Mouse (Mus musculus): ENCODE data around the gene Map3k11. TPM values are rescaled to one million over a fixed set of nuclear protein-coding genes. Genes with fewer than 3 reads are reported as not detected.

The Map3k11 gene
- polyA plus RNA-seq (2015; fragmentation: Nextera tagmentation; extraction: Ambion mirVana), result 33.7 and 36.3 TPM in 2 replicates

DNA sequence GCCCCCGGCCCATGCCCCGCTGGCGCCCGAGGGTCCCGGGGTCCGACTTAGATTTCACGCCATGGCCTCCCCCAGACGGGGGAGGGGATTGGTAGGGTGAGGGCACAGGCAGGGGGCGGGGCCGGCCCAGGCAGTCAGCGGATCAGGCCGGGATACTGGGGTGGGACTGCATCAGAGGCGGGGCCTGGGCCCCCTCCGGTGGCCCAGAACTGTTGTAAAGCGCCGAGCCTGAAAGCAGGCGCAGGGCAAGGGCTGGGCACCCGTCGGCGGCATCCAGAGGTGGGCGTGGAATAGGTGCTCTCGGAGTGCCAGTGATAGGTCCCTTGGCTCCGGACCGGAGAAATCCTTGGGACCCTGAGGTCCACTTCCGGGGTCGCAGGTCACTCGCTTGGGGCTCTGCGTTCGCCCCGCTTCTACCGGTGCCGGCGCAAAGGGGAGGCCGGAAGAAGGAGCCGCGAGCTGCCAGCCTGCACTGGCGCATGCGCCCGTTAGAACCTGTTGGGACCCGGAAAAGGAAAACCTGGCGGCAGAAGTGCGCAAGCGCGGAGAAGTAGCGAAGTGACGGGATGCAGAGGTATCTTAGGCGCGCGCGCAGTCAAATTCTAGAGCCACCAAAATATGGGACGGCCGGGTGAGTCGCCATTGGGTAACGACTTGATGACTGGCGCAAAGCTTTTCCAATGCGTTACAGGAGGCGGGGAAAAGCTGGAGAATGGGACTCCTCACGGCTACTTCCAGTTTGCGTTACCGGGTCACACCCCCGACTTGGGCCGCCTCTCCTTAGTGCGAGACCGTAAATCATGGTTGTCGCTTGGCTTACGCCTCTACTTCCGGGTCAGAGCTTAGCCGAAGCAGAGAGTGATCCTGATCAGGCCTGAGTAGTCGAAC is at the start of gene Map3k11, which contains the start of gene Pcnx3:
Map3k11 (plus strand) TSS at position 543 of the 888 bp plus-strand sequence.
Pcnx3 (minus strand) TSS at position 709 of the 888 bp plus-strand sequence.
- peaks cover 46% of the 10 kb centered on the region for H3K4me1 ChIP-seq (replicated peaks)
- no peaks in the 10 kb centered on the region for H3K9me3 ChIP-seq
- ATAC-seq, result peak; percentile 89
- H3K9ac ChIP-seq, result peak within 1 kb of the TSS; percentile 92
- H3K36me3 ChIP-seq, result peaks cover 36% of the 10 kb centered on the region
- under 1% methylated on average over 69 of the region's 69 CpGs for WGBS
- H3K4me2 ChIP-seq (replicated peaks), result peak within 1 kb of the TSS; percentile 96
- H3K27me3 ChIP-seq (replicated peaks), result no peaks in the 10 kb centered on the region
- peak within 1 kb of the TSS; percentile 87 for H3K4me3 ChIP-seq (replicated peaks)
- H3K27ac ChIP-seq, result peak within 1 kb of the TSS; percentile 96

DNA sequence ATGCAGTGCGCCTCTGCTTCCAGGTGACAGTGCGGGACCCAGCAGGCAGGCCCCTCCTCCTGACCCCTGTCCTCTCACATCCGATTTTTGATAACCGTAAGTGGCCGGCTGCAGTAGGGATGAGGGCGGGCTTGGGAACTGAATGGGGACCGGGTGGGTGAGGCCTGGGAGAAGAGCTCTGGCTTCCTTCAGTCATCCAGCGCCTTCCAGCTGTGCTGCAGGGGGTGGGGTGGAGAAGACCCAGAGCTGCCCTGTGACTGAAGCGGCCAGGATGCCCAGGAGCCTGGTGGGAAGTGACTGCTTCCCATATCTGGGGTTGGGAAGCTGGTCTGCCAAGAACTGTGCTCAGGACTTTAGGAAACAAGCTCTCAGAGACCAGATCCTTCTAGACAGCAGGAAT is 48.2 kb upstream of the Map3k11 start:
- Histone ChIP-seq H3K27ac (no peak overlapping the region), H3K4me3 (replicated peaks) (no peak overlapping the region), H3K4me2 (replicated peaks) (no peak overlapping the region), H3K9ac (no peak overlapping the region), H3K9me3 (no peaks in the 10 kb centered on the region), H3K27me3 (replicated peaks) (no peaks in the 10 kb centered on the region), H3K4me1 (replicated peaks) (peaks cover 19% of the 10 kb centered on the region), H3K36me3 (peaks cover 40% of the 10 kb centered on the region)
- no peak for ATAC-seq
- WGBS, result 45% methylated on average over 9 of the region's 9 CpGs

DNA sequence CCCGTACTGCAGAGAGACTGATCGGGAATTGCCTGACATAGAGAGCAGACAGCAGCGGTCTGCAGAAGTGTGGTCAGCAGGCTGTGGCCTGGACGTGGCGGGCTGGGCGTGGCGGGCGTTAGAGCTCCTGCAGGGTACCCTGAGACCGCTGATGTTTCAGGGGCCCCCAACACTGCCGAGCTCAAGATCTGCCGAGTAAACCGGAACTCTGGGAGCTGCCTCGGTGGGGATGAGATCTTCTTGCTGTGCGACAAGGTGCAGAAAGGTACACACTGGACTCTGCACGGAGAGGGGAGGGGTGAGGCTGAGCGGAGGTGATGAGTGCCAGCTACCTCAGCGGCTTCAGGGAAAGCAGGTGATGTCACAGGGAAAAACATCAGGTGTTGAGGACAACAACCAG is 47.5 kb upstream of the Map3k11 start:
- Histone ChIP-seq H3K27ac (no peak overlapping the region), H3K4me1 (replicated peaks) (peaks cover 19% of the 10 kb centered on the region), H3K9ac (no peak overlapping the region), H3K4me3 (replicated peaks) (no peak overlapping the region), H3K27me3 (replicated peaks) (no peaks in the 10 kb centered on the region), H3K9me3 (no peaks in the 10 kb centered on the region), H3K36me3 (peaks cover 43% of the 10 kb centered on the region), H3K4me2 (replicated peaks) (no peak overlapping the region)
- WGBS, result 81% methylated on average over 17 of the region's 17 CpGs
- no peak for ATAC-seq

DNA sequence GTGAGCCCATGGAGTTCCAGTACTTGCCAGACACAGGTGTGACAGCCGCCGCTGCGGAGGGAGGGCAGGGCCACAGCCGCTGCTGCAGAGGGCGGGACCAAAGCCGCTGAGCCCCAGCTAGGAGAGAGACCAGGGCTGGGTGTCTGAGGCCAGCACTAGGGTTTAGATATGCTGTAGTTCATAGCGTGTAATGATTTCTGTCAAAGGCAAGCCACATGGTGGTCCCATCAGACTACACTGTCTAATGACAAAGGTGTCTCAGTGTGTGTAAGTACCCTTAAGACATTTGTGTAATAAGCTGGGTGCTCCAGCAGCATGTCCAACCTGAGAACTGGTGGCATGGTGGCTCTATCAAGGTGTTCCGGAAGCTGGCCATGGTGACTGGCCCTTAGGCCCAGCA is 46.9 kb upstream of the Map3k11 start:
- H3K36me3 ChIP-seq, result peaks cover 46% of the 10 kb centered on the region
- H3K4me1 ChIP-seq (replicated peaks), result peaks cover 18% of the 10 kb centered on the region
- no peak for ATAC-seq

DNA sequence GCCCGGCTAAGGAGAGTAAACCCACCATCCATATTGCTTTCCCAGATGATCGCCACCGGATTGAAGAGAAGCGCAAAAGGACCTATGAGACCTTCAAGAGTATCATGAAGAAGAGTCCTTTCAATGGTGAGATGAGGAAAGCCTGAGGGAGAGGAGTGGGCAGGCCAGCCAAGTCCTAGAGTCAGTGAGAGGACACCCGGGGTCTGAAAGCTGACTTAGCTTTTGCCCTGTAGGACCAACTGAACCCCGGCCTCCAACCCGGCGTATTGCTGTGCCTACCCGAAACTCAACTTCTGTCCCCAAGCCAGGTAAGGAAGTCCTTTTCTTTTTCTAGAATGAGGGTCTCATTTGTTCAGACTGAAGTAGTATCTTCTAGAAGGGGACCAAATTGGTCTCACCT is 43.3 kb upstream of the Map3k11 start:
- 95% methylated on average over 9 of the region's 9 CpGs for WGBS
- Histone ChIP-seq H3K9ac (no peak overlapping the region), H3K4me3 (replicated peaks) (no peak overlapping the region), H3K4me2 (replicated peaks) (no peak overlapping the region), H3K27ac (no peak overlapping the region), H3K9me3 (no peaks in the 10 kb centered on the region), H3K27me3 (replicated peaks) (no peaks in the 10 kb centered on the region), H3K4me1 (replicated peaks) (peaks cover 21% of the 10 kb centered on the region), H3K36me3 (peaks cover 45% of the 10 kb centered on the region)
- no peak for ATAC-seq

More for the DNA sequence above, 46.9 kb upstream of the Map3k11 start:
- Histone ChIP-seq H3K9me3 (no peaks in the 10 kb centered on the region), H3K4me3 (replicated peaks) (no peak overlapping the region), H3K4me2 (replicated peaks) (no peak overlapping the region), H3K9ac (no peak overlapping the region), H3K27me3 (replicated peaks) (no peaks in the 10 kb centered on the region), H3K27ac (no peak overlapping the region)
- 91% methylated on average over 8 of the region's 8 CpGs for WGBS

DNA sequence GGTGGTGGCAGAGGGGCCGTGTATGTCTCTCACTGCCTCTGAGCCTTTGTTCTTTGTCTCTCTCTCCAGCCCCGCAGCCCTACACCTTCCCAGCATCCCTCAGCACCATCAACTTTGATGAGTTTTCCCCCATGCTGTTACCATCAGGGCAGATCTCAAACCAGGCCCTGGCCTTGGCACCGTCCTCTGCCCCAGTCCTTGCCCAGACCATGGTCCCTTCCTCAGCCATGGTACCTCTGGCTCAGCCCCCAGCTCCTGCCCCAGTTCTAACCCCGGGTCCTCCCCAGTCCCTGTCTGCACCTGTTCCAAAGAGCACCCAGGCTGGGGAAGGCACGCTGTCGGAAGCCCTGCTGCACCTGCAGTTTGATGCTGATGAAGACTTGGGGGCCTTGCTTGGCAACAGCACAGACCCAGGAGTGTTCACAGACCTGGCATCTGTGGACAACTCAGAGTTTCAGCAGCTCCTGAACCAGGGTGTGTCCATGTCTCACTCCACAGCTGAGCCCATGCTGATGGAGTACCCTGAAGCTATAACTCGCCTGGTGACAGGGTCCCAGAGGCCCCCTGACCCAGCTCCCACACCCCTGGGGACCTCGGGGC is 41.7 kb upstream of the Map3k11 start:
- no peak overlapping the region for H3K9ac ChIP-seq
- peaks cover 21% of the 10 kb centered on the region for H3K4me1 ChIP-seq (replicated peaks)
- no peaks in the 10 kb centered on the region for H3K9me3 ChIP-seq
- no peak overlapping the region for H3K27ac ChIP-seq
- H3K36me3 ChIP-seq, result peaks cover 38% of the 10 kb centered on the region
- ATAC-seq, result no peak
- H3K4me2 ChIP-seq (replicated peaks), result no peak overlapping the region
- 90% methylated on average over 8 of the region's 8 CpGs for WGBS
- H3K4me3 ChIP-seq (replicated peaks), result no peak overlapping the region
- no peaks in the 10 kb centered on the region for H3K27me3 ChIP-seq (replicated peaks)

DNA sequence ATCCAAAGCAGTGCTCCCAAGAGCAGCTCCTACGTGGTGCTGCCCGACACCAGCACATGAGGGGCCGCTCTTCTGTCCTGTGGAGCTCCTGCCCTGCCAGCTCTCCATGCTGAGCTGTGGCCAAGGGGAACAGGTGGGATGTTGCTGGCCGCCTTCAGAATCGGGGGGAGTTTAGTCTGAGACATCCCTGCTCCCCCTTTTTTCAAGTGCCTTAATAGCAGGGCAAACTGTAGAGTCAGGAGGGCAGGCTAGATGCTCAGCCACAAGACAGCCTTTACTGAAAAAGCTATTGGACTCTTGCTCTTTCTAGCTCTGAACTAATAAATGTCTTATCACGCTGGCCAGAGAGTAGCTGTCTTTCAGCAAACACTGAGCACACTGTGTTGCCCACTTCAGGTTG is 40.8 kb upstream of the Map3k11 start:
- no peak overlapping the region for H3K9ac ChIP-seq
- no peak overlapping the region for H3K4me2 ChIP-seq (replicated peaks)
- 91% methylated on average over 6 of the region's 6 CpGs for WGBS
- no peak overlapping the region for H3K4me3 ChIP-seq (replicated peaks)
- H3K36me3 ChIP-seq, result peaks cover 30% of the 10 kb centered on the region
- no peaks in the 10 kb centered on the region for H3K27me3 ChIP-seq (replicated peaks)
- peaks cover 21% of the 10 kb centered on the region for H3K4me1 ChIP-seq (replicated peaks)
- H3K27ac ChIP-seq, result peak overlapping the region; percentile 83
- no peaks in the 10 kb centered on the region for H3K9me3 ChIP-seq
- no peak for ATAC-seq

DNA sequence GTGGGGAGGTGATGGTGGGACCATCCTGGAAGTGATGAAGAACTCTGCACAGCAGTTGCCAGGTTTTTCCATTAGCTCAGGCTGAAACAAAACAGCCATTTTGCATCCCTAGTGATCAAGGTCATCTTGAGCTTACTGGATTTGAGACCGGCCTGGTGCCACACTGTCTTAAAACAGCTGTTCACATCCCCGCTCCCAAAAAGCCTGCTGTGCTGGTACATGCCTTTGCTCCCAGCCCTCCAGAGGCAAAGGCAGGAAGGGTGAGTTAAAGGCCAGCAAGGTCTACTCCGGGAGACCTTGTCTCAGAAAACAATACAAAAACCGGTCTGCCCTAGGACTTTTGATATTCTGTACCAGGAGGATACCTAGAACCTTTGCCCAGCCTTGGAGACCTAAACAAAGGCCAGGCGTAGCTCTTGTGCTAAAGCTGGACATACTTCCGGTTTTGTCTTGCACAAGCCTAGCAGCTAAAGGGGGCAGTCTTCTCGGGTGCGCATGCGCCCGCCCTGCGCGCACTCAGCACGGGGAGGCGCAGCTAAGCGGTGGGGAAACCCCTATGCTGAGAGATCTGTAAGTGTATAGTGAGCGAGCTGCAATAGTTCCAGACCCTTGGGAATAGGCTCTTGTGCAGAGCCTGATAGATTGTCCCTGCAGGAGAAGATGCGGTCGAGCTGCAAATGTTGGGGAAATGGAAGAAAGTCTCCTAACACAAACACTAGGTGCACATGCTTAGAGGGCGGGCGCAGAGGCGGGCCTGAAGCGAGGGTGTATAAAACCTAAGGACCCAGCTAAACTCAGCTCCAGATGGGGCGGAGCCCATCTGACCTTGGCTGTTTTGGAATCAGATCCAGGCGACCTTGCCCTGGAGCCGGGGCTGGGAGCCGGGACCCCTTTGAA is 39.9 kb upstream of the Map3k11 start:
- H3K27ac ChIP-seq, result peak overlapping the region; percentile 83
- peak overlapping the region; percentile 49 for H3K9ac ChIP-seq
- 11% methylated on average over 26 of the region's 26 CpGs for WGBS
- H3K4me2 ChIP-seq (replicated peaks), result peak overlapping the region; percentile 70
- peak; percentile 96 for ATAC-seq
- H3K4me3 ChIP-seq (replicated peaks), result peak overlapping the region; percentile 31
- peaks cover 27% of the 10 kb centered on the region for H3K36me3 ChIP-seq
- no peaks in the 10 kb centered on the region for H3K27me3 ChIP-seq (replicated peaks)
- peaks cover 21% of the 10 kb centered on the region for H3K4me1 ChIP-seq (replicated peaks)
- H3K9me3 ChIP-seq, result no peaks in the 10 kb centered on the region

DNA sequence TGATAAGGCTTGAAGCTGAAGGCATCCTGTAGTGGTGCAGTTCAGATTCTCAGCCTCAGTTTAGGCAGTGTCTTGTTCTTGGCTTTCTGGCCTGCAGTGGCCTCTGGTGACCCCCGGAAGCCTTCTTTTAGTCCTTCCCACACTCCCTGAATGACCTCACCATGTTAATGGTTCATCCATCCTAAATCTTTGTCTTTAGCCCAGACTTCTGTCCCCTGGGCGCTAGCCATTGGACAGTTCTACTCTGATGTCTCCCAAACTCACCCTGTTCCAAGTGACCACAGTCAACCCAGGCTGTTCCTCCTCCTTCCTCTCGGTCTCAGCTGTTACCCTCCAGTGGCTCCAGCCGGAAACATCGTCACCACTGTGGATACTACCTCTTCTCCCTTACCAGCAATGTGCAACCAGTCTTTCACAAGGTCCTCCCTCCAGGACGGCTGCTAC is 39.2 kb upstream of the Map3k11 start:
- H3K4me2 ChIP-seq (replicated peaks), result peak overlapping the region; percentile 70
- no peak; the same call in 1 of the 2 replicates for ATAC-seq
- H3K4me1 ChIP-seq (replicated peaks), result peaks cover 26% of the 10 kb centered on the region
- H3K27me3 ChIP-seq (replicated peaks), result no peaks in the 10 kb centered on the region
- no peaks in the 10 kb centered on the region for H3K9me3 ChIP-seq
- WGBS, result 54% methylated on average over 6 of the region's 6 CpGs
- peak overlapping the region; percentile 49 for H3K9ac ChIP-seq
- H3K4me3 ChIP-seq (replicated peaks), result peak overlapping the region; percentile 31
- peaks cover 23% of the 10 kb centered on the region for H3K36me3 ChIP-seq
- H3K27ac ChIP-seq, result peak overlapping the region; percentile 83

DNA sequence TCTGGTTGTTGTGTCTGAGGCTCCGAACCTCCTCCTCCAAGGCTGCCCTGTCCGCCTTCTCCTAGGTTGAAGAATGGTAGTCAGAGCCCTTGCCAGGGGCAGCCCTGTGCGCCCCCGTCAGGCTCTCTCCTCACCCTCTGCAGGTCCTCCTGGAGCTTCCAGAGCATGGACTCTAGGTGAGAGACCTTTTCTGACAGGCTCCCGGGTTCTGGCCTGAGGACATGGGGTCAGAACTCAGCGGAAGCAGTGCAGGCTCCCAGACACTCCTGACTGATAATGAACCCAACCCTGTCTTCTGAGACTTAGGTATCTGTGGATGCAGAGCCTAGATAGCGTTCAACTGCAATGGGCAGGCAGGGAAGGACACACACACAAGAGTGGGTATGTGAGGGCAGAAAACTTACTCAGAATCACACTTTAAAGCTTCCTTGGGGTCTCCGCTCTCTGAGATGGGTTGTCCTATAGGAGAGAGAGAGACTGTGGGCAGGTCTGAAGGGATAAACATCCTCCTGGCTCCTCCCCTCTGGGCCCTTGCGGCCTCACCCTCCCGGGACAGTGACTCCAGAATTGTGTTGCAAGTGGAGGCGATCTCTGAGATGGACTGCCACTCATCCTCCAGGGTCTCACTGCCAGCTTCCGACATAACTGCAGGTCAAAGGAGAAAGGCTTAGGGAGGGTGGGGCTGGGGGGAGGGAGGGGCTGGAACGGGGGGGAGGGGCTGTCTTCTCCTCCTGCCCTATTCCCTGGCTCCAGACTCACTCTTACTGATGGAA is 36.9 kb upstream of the Map3k11 start:
- 68% methylated on average over 13 of the region's 13 CpGs for WGBS
- H3K27me3 ChIP-seq (replicated peaks), result peaks cover 8% of the 10 kb centered on the region
- no peak for ATAC-seq
- H3K9me3 ChIP-seq, result no peaks in the 10 kb centered on the region
- no peak overlapping the region for H3K4me2 ChIP-seq (replicated peaks)
- H3K36me3 ChIP-seq, result peaks cover 16% of the 10 kb centered on the region
- no peak overlapping the region for H3K4me3 ChIP-seq (replicated peaks)
- H3K4me1 ChIP-seq (replicated peaks), result peaks cover 34% of the 10 kb centered on the region
- H3K27ac ChIP-seq, result no peak overlapping the region
- H3K9ac ChIP-seq, result no peak overlapping the region

DNA sequence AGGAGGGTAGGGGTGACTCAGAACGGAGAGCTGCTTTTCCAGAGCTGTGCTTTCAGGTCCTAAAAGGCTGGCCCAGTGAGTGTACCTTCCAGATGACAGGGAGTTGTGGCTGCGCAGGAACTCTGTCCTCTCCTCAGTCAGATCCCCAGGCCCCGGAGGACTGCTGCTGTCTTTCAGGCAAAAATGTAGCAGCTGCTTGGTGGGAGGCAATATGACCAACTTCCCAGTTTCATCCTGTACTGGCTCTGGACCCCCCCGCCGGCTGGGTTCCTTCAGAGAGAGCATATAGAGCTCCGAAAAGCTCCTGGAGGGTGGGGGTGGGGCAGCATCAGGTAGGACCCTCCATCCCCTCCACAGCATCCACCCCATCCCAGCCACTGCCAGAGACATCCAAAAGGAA is 36.0 kb upstream of the Map3k11 start:
- Histone ChIP-seq H3K27ac (no peak overlapping the region), H3K9ac (no peak overlapping the region), H3K4me1 (replicated peaks) (peaks cover 34% of the 10 kb centered on the region), H3K36me3 (peaks cover 8% of the 10 kb centered on the region), H3K4me2 (replicated peaks) (no peak overlapping the region), H3K27me3 (replicated peaks) (peaks cover 8% of the 10 kb centered on the region), H3K9me3 (no peaks in the 10 kb centered on the region), H3K4me3 (replicated peaks) (no peak overlapping the region)
- 87% methylated on average over 6 of the region's 6 CpGs for WGBS
- ATAC-seq, result no peak
